Mouse (Mus musculus) megakaryocyte, embryonic 14.5 days (primary cell): Measurements from ENCODE around the gene Rnpep. TPM values are rescaled to one million over a fixed set of nuclear protein-coding genes. Genes with fewer than 3 reads are reported as not detected.

Experiments
- H3K27me3 ChIP-seq: replicated peaks from 2 replicates; pipeline ENCODE3; 2012; ENCODE audit warnings: inconsistent platforms
- H3K36me3 ChIP-seq: replicated peaks from 2 replicates; pipeline ENCODE3; 2012; ENCODE audit warnings: low read length, inconsistent platforms, mixed read lengths
- H3K4me1 ChIP-seq: 2 replicates; pipeline ENCODE4 v1.6.1; 2012; ENCODE audit warnings: inconsistent platforms
- H3K4me3 ChIP-seq: replicated peaks from 2 replicates; pipeline ENCODE3; 2012; ENCODE audit warnings: moderate library complexity, mild to moderate bottlenecking, inconsistent platforms
- H3K9me3 ChIP-seq: 2 replicates; pipeline ENCODE4 v1.6.1; 2012; ENCODE audit warnings: inconsistent platforms
- FLI1 ChIP-seq: IDR thresholded peaks from 2 replicates; pipeline ENCODE4 v1.6.1; 2012; ENCODE audit warnings: low read length, inconsistent platforms, mixed read lengths
- GATA1 ChIP-seq: IDR thresholded peaks from 3 replicates; pipeline ENCODE4 v1.6.1; 2012; ENCODE audit warnings: mixed read lengths, low read length, inconsistent platforms, borderline replicate concordance
- polyA plus RNA-seq: library from polyadenylated mRNA; stranded (reverse); fragments of >175 nt; gene quantifications from 2 replicates; pipeline ENCODE4 v1.2.3, GENCODE M21; 2012; ENCODE audit warnings: low replicate concordance; ENCODE audit not compliant: insufficient read depth

Gene Rnpep
- polyA plus RNA-seq, 1 experiment: 18.7 TPM

DNA sequence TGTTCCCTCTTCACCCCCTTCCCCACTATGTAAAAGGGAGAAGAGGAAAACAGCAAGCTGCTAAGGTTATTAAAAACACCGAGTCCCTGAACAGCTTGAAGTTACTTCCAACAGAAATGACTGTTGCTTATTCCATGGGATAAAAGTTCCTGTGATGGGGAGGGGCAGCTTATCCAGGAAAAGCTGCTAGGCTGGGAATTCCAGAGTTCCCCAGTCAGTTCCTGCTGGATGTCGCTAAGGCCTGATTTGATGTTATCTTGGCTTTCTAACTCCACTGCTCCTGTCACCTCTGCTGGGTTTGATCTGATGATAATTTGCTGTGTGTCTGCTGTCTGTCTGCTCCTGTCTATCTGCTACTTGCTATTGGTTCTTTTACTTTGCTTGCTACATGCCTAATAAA is 2.4 kb upstream of the Rnpep start:
- peaks cover 27% of the 10 kb centered on the region for H3K4me1 ChIP-seq
- H3K4me3 ChIP-seq: no peak overlapping the region
- H3K27me3 ChIP-seq: peaks cover 8% of the 10 kb centered on the region
- H3K36me3 ChIP-seq: peaks cover 4% of the 10 kb centered on the region
- TF ChIP-seq GATA1 (no peak), FLI1 (no peak)
- H3K9me3 ChIP-seq: peaks cover 8% of the 10 kb centered on the region; the same call in 1 of the 2 replicates

DNA sequence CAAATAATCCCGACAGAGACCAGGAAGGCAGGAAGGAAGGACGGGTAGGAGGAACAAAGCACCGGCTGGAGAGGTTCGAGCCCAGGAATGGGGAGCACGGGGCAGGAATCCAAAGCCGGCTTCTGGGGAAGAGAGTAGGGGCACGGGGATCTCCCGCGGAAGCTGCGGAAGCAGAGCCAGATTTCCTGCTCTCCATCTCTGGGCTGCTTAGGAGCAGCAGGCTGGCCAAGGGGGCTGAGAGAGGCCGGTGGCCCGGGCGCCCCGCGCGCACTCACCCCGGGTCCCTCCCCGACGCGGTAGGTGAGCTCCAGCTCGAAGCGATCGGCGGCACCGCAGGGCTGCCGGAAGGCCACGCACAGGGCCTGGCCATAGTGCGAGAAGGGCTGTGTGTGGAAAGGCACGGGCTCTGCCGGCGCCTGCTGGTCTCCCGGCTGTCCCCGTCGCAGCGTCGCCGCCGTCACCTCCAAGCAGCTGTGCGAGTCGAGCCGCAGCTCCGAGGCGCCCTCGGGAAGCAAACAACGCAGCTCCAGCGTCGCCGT is 528 bp downstream of the Rnpep start:
- Histone ChIP-seq H3K4me1 (peaks cover 29% of the 10 kb centered on the region), H3K9me3 (no peaks in the 10 kb centered on the region), H3K4me3 (peak overlapping the region; percentile 95), H3K27me3 (peaks cover 8% of the 10 kb centered on the region), H3K36me3 (peaks cover 10% of the 10 kb centered on the region)
- TF ChIP-seq FLI1 (no peak), GATA1 (no peak)

DNA sequence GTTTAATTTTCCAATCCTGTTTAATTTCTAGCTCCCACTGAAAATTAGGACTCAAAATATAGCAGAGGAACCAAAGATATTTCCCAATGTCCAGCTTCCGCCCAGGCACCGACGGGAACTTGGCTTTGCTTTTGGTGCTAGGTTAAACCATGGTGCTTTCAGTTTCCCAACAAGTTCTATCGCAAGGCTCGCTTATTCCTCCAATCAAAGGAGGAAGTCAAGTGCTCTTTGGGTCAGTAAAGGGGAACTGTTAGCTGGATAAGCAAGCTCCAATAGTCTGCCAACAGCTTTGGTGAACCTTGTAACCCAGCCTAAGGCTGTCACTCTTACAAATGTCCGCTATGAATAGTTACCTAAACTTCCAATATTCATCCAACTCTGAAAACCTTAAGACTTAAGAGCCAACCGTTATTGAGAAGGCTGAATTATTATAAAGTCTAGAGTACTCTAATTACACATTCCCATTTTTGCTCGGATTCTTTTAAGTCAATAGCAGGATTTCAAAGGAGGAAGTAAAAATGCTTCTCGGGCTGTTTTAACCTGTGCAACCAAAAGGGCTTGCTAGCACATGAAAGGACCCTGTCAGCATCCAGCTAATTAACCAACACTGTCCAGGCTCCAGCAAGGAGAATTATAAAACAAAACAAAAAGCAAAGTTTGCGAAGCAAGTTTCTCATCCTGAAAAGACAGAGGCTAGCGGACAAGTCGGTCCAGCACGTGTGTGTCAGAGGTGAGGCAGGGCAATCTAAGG is 1.2 kb downstream of the Rnpep start:
- peaks cover 29% of the 10 kb centered on the region for H3K4me1 ChIP-seq
- peaks cover 8% of the 10 kb centered on the region for H3K27me3 ChIP-seq
- no peaks in the 10 kb centered on the region for H3K9me3 ChIP-seq
- TF ChIP-seq GATA1: no peak
- peaks cover 15% of the 10 kb centered on the region for H3K36me3 ChIP-seq
- peak overlapping the region; percentile 95 for H3K4me3 ChIP-seq

DNA sequence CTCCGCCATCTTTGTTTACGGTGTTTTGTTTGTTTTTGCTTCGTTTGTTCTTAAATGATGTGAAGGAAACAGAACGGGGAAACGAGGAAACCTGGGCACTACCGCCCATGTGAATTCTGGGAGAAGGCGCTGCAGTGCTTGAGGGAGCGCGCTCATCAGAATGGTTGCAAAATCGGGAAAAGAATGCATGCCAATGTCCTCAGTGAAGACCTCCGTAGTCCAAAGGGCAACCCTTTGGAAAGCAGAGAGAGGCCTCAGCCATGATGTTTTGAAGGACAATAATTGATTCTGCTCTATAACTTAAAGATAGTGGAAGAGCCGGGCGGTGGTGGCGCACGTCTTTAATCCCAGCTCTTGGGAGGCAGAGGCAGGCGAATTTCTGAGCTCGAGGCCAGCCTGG is 2.0 kb downstream of the Rnpep start:
- Histone ChIP-seq H3K4me3 (no peak overlapping the region), H3K4me1 (peaks cover 29% of the 10 kb centered on the region), H3K27me3 (peaks cover 8% of the 10 kb centered on the region), H3K36me3 (peaks cover 21% of the 10 kb centered on the region), H3K9me3 (no peaks in the 10 kb centered on the region)
- TF ChIP-seq FLI1 (no peak), GATA1 (no peak)

DNA sequence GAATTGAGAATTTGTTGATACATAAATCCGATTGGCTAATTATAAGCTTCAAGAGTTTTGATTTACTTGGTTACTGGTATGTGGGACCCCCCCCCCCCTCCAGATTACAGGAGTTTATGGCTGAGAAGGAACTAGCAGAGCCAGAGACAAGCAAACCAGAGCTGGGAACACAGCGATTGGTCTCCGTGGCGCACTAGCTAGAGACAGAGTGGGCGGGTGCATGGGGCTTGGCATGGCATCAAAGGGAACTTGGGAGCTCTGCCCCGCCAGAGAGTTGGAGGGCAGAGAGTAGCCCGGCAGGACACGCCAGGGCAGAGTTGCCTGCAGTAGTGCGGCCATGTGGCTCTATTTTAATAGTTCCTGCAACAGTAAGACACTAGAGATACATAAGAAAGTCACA is 3.2 kb downstream of the Rnpep start:
- no peaks in the 10 kb centered on the region for H3K9me3 ChIP-seq
- no peak for TF ChIP-seq FLI1
- no peak overlapping the region for H3K4me3 ChIP-seq
- H3K36me3 ChIP-seq: peaks cover 31% of the 10 kb centered on the region
- H3K4me1 ChIP-seq: peaks cover 29% of the 10 kb centered on the region
- H3K27me3 ChIP-seq: peaks cover 8% of the 10 kb centered on the region

DNA sequence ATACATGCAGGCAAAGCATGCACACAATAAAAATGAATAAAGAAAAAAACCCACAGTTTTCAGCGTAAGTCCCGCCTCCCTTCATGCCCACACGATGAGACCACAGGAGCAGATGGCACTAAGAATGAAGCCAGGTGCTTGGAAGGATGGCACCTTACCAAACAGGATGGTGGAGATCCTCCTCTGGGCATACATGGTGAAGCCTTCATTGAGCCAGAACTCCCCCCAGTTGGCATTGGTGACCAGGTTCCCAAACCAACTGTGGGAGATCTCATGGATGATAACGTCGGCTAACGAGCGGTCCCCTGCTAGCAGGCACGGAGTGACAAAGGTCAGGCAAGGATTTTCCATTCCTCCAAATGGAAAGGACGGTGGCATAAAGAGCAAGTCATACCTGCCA is 12.5 kb downstream of the Rnpep start:
- TF ChIP-seq FLI1 (no peak), GATA1 (no peak)
- H3K4me1 ChIP-seq: peaks cover 21% of the 10 kb centered on the region

DNA sequence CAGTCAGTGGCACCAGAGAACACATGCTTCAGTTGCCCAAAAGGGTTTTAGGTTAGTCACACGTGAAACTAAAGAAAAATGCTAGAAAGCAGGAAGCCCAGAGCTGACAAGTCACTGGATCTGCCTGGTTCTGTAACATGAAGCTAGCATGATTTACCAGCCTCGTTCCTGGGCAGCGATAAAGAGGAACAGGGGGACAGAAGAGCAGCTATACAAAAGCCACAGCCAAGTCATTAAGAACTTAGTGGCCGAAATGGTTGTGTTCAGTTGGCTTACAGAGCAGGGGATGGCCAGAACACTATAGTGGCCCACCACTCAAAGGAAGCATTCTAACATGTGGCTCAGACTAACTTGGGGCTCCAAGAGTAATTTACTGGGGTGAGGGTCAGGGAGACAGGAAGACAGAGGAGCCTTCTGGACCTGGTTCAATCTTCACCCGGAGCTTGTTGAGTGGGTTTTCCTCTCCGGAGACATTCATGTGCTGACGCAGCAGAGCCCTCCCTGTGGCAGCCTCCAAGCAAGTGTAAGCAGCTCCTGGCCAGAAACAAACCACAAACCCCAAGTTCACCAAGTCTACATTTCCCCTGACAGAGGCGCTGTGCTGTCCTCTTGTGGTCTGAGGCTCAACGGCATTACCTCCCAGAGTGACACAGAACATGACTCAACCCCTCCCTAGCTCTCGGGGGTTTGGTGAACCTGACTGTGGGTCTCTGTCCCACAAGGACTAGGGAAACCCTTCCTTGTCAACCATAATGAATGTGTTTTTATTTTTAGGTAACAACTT is 16.0 kb downstream of the Rnpep start:
- Histone ChIP-seq H3K4me3 (peak overlapping the region; percentile 60), H3K36me3 (peaks cover 51% of the 10 kb centered on the region), H3K27me3 (no peaks in the 10 kb centered on the region), H3K4me1 (peaks cover 21% of the 10 kb centered on the region), H3K9me3 (no peaks in the 10 kb centered on the region)
- TF ChIP-seq FLI1: no peak

More for the DNA sequence above, 12.5 kb downstream of the Rnpep start:
- Histone ChIP-seq H3K36me3 (peaks cover 36% of the 10 kb centered on the region), H3K4me3 (no peak overlapping the region), H3K9me3 (no peaks in the 10 kb centered on the region), H3K27me3 (no peaks in the 10 kb centered on the region)

DNA sequence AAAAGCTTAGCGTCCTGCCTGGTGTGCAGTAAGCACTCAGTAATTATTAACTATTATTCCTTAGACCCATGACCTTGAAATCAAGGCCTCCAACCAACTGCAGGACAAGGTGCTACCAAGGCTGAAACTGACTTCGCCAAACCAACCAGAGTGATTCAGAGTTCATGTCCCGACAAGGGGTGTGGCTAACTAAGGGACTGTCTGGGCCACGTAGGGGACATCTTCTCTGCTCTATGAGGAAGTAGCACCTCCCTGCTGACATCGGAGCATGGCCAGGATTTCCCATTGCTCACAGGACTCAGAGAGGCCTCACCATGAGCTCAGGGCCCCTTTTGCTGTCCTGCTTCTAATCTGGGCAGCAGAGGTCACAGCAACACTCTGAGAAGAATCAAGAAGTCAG is 18.1 kb downstream of the Rnpep start:
- Histone ChIP-seq H3K4me3 (no peak overlapping the region), H3K27me3 (peaks cover 4% of the 10 kb centered on the region), H3K9me3 (no peaks in the 10 kb centered on the region), H3K4me1 (peaks cover 21% of the 10 kb centered on the region), H3K36me3 (peaks cover 47% of the 10 kb centered on the region)
- TF ChIP-seq FLI1 (no peak), GATA1 (no peak)

DNA sequence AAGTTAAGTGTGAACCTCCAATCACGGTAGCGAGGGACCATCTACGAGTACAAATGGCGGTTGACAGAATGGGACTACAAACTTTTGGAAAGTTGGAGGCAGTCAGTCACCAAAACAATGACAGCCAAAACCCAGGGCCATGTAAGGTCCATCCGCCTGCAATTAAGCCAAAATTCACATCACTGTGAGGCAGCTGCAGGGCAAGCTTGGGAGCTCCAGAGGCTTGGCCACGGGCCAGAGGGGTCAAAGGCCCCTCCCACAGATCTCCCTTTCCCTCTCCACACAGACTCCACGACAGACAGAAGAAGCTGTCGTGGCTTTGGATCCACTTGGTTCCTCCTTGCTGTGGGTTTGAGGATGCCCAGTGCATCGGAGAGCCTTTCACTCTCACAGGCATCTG is 20.6 kb downstream of the Rnpep start:
- peaks cover 15% of the 10 kb centered on the region for H3K27me3 ChIP-seq
- H3K4me1 ChIP-seq: peaks cover 21% of the 10 kb centered on the region
- no peaks in the 10 kb centered on the region for H3K9me3 ChIP-seq
- H3K36me3 ChIP-seq: peaks cover 47% of the 10 kb centered on the region
- no peak overlapping the region for H3K4me3 ChIP-seq
- TF ChIP-seq FLI1 (no peak), GATA1 (no peak)

DNA sequence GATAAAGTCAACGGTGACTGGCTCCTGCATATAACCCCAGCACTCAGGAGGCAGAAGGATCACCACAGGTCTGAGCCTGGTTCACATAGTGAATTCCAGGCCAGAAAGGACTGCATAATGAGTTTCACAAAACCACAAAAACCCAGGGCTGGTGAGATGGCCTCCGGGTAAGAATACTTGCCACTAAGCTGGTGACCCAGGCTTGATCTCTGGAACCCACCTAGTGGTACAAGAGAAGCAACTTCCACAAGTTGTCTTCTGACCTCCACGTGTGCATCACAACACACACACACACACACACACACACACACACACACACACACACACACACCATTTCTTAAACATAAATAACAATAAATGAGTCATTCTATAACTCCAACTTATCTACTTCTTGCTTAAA is 21.6 kb downstream of the Rnpep start:
- peaks cover 12% of the 10 kb centered on the region for H3K4me1 ChIP-seq
- no peaks in the 10 kb centered on the region for H3K9me3 ChIP-seq
- H3K4me3 ChIP-seq: no peak overlapping the region
- peaks cover 47% of the 10 kb centered on the region for H3K36me3 ChIP-seq
- TF ChIP-seq GATA1 (no peak), FLI1 (no peak)
- peaks cover 25% of the 10 kb centered on the region for H3K27me3 ChIP-seq
